Mouse (Mus musculus): ENCODE measurements around the gene Corin.

DNA sequence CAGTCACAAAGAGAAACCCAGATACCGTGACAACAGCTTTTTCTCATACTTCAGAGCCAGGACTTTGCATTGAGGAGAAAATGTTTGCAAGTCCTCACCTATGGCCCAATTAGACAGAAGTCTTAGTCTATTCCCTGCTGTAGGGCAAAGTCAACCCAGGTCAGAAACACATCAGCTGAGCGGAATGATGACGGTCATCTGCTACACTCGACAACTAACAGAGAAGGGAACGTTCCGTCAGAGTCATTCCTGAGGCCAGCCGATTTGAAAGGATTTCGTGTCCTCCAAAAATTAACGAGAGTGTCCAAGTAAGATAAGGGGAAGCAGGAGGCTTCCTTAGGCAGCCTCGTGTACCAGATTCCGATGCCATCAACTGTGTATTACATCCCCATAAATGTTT lies 58.2 kb downstream of the Corin start:
- no peak for TF ChIP-seq CTCF (IDR thresholded peaks at IDR 0.05; ENCODE audit: low read depth)
- TF ChIP-seq EP300 (IDR thresholded peaks at IDR 0.05; ENCODE audit: low read depth): no peak
